9 mouse cellular contexts compared by ENCODE assay signal in the genomic region with DNA sequence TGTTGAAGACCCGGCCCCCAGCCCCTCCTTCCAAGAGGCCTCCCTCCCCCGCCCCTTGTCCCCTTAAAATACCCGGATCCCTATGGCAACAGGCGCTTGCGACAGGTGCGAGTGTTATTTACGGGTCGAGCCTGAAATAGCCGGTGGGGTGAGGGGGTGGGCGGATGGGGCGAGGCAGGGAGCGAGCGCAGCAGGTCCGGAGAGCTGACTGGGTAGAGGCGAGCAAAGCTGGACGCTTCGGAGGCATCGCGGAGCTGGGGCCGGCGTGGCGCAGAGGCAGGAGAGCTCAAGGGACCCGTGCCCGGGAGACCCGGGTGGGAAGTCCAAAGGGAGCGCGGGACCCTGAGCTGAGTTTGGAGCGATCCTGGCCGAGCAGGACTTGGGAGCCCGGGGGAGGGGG. TPM values are rescaled to one million over a fixed set of nuclear protein-coding genes. Genes with fewer than 3 reads are reported as not detected.
DNase-seq lines count a peak whose midpoint lies in the region; ATAC-seq lines count a peak whose summit lies in the region.
"Had no signal": no experiment of that assay in that cellular context is flagged by ENCODE, and none has a peak within 500 bp of the region (broad histone marks: within the 10 kb centered on the region; RNA-seq: fewer than 3 reads in every experiment).

No protein-coding gene starts in this region.

- intact Hi-C loops in heart, postnatal 25 days (cut with DNase I), result no loop called here

- peak overlapping the region; percentile 45 to 53 for H3K4me3 ChIP-seq in heart, embryonic 14.5 days (ENCODE audit: control insufficient read depth in 1 of 2, insufficient read depth in 1 of 2, low read depth in 1 of 2, low read length in 2 of 2)
- H3K4me3 ChIP-seq in midbrain, embryonic 14.5 days (replicated peaks; ENCODE audit: low read depth, low read length), result 0 out of 2 replicates have a peak overlapping the region, but pooled peaks have one; percentile 12

- H3K4me1 ChIP-seq in heart, embryonic 14.5 days (ENCODE audit: control insufficient read depth in 2 of 2, insufficient read depth in 2 of 2, low read length in 2 of 2), result peaks cover 10 to 18% of the 10 kb centered on the region in 2 experiments
- H3K4me1 ChIP-seq in midbrain, embryonic 14.5 days (ENCODE audit: control insufficient read depth, insufficient read depth, low read length), result 0 out of 2 replicates have a peak, but pooled peaks cover 7% of the 10 kb centered on the region

- H3K36me3 ChIP-seq in heart, embryonic 14.5 days (ENCODE audit: control insufficient read depth, insufficient read depth, low read length), result no peaks in the 10 kb centered on the region
- no peaks in the 10 kb centered on the region for H3K36me3 ChIP-seq in midbrain, embryonic 14.5 days (ENCODE audit: control insufficient read depth, insufficient read depth, low read length)

- H3K4me2 ChIP-seq in heart, embryonic 14.5 days (ENCODE audit: low read length), result peak overlapping the region; percentile 70
- H3K4me2 ChIP-seq in midbrain, embryonic 14.5 days (ENCODE audit: low read length), result peak overlapping the region; percentile 39

- no peaks in the 10 kb centered on the region for H3K9me3 ChIP-seq in heart, embryonic 14.5 days (ENCODE audit: control insufficient read depth, low read length)
- H3K9me3 ChIP-seq in midbrain, embryonic 14.5 days (ENCODE audit: control insufficient read depth, low read length), result no peaks in the 10 kb centered on the region

- WGBS in heart, embryonic 14.5 days, result under 1% methylated on average over 30 of the region's 30 CpGs
- WGBS in midbrain, embryonic 14.5 days, result under 1% methylated on average over 30 of the region's 30 CpGs

- H3K27me3 ChIP-seq in heart, embryonic 14.5 days (ENCODE audit: control insufficient read depth, insufficient read depth, low read length), result peaks cover 34% of the 10 kb centered on the region
- peaks cover 37% of the 10 kb centered on the region for H3K27me3 ChIP-seq in midbrain, embryonic 14.5 days (ENCODE audit: control insufficient read depth, insufficient read depth, low read length)

- H3K9ac ChIP-seq in heart, embryonic 14.5 days (ENCODE audit: low read length), result peak overlapping the region; percentile 73
- no peak overlapping the region; the same call in 1 of the 2 replicates for H3K9ac ChIP-seq in midbrain, embryonic 14.5 days (replicated peaks; ENCODE audit: low read length)

- DNase-seq in heart, postnatal 25 days (ENCODE audit: low spot score), result no peak
- DNase-seq in embryo, embryonic 10 days (ENCODE audit: low spot score), result peak; percentile 16
- DNase-seq in gastrocnemius, postnatal 4 days (ENCODE audit: low spot score in 2 of 2), result peak; percentile 24 to 26
- no peak for DNase-seq in midbrain, embryonic 14.5 days
- no peak for DNase-seq in cerebellum, adult 11 months

- peak overlapping the region; percentile 65 to 66; a peak in 3 of 4 replicates for H3K27ac ChIP-seq in heart, embryonic 14.5 days (replicated peaks in 1 of 2; ENCODE audit: control insufficient read depth in 1 of 2, insufficient read depth in 1 of 2, low read depth in 2 of 2, low read length in 2 of 2)
- no peak overlapping the region for H3K27ac ChIP-seq in midbrain, embryonic 14.5 days (replicated peaks; ENCODE audit: low read depth, low read length)

- ATAC-seq in heart, embryonic 14.5 days (ENCODE audit: insufficient number of reproducible peaks, insufficient read depth, low FRiP score, low read depth), result peak; percentile 52
- peak; percentile 48 for ATAC-seq in midbrain, embryonic 14.5 days (ENCODE audit: low FRiP score, low TSS enrichment)
- ATAC-seq in cerebellum, adult (ENCODE audit: insufficient number of reproducible peaks, low FRiP score, low TSS enrichment), result no peak
- ATAC-seq in granulocyte monocyte progenitor cell, adult 5-6 weeks (replicated peaks; ENCODE audit: poor library complexity, severe bottlenecking), result no peak

RNA-seq across cellular contexts. Expression of a gene that starts 0.6 kb away (rescaled TPM):
- 19.0 and 19.1 TPM in 2 replicates for polyA plus RNA-seq in heart, embryonic 14.5 days (2014; fragmentation: Nextera tagmentation; extraction: Ambion mirVana)
- total RNA-seq in heart, postnatal 25 days (2021), result under 1 TPM; 0.45 to 0.70 TPM
- 10 to 100 TPM; 76.0 to 76.4 TPM for total RNA-seq in gastrocnemius, postnatal 4 days (2021)
- 0.18 TPM in 1 of 2 replicates, not detected in the other for polyA plus RNA-seq in midbrain, embryonic 14.5 days (2014; fragmentation: Nextera tagmentation; extraction: Ambion mirVana)
- total RNA-seq in granulocyte monocyte progenitor cell, adult 5-6 weeks (2014; fragmentation: Nextera tagmentation), result not detected in 2 replicates
- not detected in 2 replicates for total RNA-seq in granulocyte monocyte progenitor cell, adult 5-6 weeks (2017)
- polyA plus RNA-seq: small intestine, adult 2 months had no signal

RNA-seq across cellular contexts. Expression of a gene that starts 32.9 kb away (rescaled TPM):
- polyA plus RNA-seq in heart, embryonic 14.5 days (2014; fragmentation: Nextera tagmentation; extraction: Ambion mirVana), result 0.28 and 0.63 TPM in 2 replicates
- not detected for total RNA-seq in heart, postnatal 25 days (2021)
- total RNA-seq in gastrocnemius, postnatal 4 days (2021), result not detected
- 12.5 and 12.8 TPM in 2 replicates for polyA plus RNA-seq in midbrain, embryonic 14.5 days (2014; fragmentation: Nextera tagmentation; extraction: Ambion mirVana)
- 1.9 TPM in 1 of 2 replicates, not detected in the other for total RNA-seq in granulocyte monocyte progenitor cell, adult 5-6 weeks (2014; fragmentation: Nextera tagmentation)
- not detected in 2 replicates for total RNA-seq in granulocyte monocyte progenitor cell, adult 5-6 weeks (2017)

Comparison
In these comparisons a context has a peak if more than half of its experiments do, and no peak if none do; other contexts are left out.
1. ATAC-seq: peak in heart, embryonic 14.5 days (single experiment) and midbrain, embryonic 14.5 days (single experiment); none in cerebellum, adult (single experiment) and granulocyte monocyte progenitor cell, adult 5-6 weeks (single experiment).
2. DNase-seq: peak in embryo, embryonic 10 days (single experiment) and gastrocnemius, postnatal 4 days (2 of 2); none in heart, postnatal 25 days (single experiment), midbrain, embryonic 14.5 days (single experiment) and cerebellum, adult 11 months (single experiment).
3. RNA of a gene that starts 0.6 kb away (total RNA-seq): 76.0 to 76.4 TPM in gastrocnemius, postnatal 4 days; 0.45 to 0.70 TPM in heart, postnatal 25 days and not detected in granulocyte monocyte progenitor cell, adult 5-6 weeks; every median in the first group is over 10 times any median in the second.